ENCODE assay signal across 18 mouse cellular contexts in genomic region chr13:107598391-107598790, GRCm38 (mm10).
A peak's percentile ranks its signal among the peaks of the same experiment; 100 is the strongest.
DNase-seq lines count a peak whose midpoint lies in the region; ATAC-seq and TF ChIP-seq lines count a peak whose summit lies in the region.
"Had no signal": no experiment of that assay in that cellular context is flagged by ENCODE, and none has a peak within 500 bp of the region (broad histone marks: within the 10 kb centered on the region; RNA-seq: fewer than 3 reads in every experiment).

No protein-coding gene starts in this region.

- H3K4me1 ChIP-seq in heart, postnatal 0 days (ENCODE audit: control insufficient read depth, insufficient read depth) = 0 out of 2 replicates have a peak, but pooled peaks cover 8% of the 10 kb centered on the region
- H3K4me1 ChIP-seq in heart, adult 2 months (ENCODE audit: control insufficient read depth, insufficient read depth, low read length) = peaks cover 3% of the 10 kb centered on the region
- H3K4me1 ChIP-seq in neural tube, embryonic 15.5 days = peaks cover 17% of the 10 kb centered on the region
- peaks cover 21% of the 10 kb centered on the region for H3K4me1 ChIP-seq in heart, embryonic 12.5 days (replicated peaks)

- no peak for DNase-seq in heart, postnatal 0 days (ENCODE audit: low spot score)
- DNase-seq in heart, adult 2 months = no peak
- peak; percentile 37 for DNase-seq in neural tube, embryonic 10.5 days (ENCODE audit: extremely low spot score, low spot score)
- DNase-seq in embryo, embryonic 10.5 days (ENCODE audit: low spot score) = peak; percentile 64
- DNase-seq in spleen, postnatal 36 days (ENCODE audit: low spot score in 2 of 2) = no peak
- DNase-seq: cerebellum, adult 11-12 months; forebrain, postnatal 0 days; gastrocnemius, postnatal 14 days; lung, adult 18-20 months; right cerebral cortex, postnatal 14 days had no signal

- no peak overlapping the region for H3K4me2 ChIP-seq in heart, postnatal 0 days (ENCODE audit: low read depth, low read length)
- H3K4me2 ChIP-seq in neural tube, embryonic 15.5 days = no peak overlapping the region
- H3K4me2 ChIP-seq in heart, embryonic 12.5 days = no peak overlapping the region
- H3K4me2 ChIP-seq: heart, embryonic 13.5 days had no signal

- H3K79me2 ChIP-seq in heart, adult 2 months (replicated peaks; ENCODE audit: control insufficient read depth, insufficient read depth, low read length) = no peaks in the 10 kb centered on the region

- no peak for TF ChIP-seq POLR2A in heart, adult 2 months (IDR thresholded peaks at IDR 0.05; ENCODE audit: insufficient read depth, low read depth, low read length)

- no peak overlapping the region for H3K27ac ChIP-seq in heart, postnatal 0 days (ENCODE audit: low read depth)
- H3K27ac ChIP-seq in heart, adult 2 months = no peak overlapping the region
- no peak overlapping the region for H3K27ac ChIP-seq in neural tube, embryonic 15.5 days (replicated peaks)
- H3K27ac ChIP-seq in heart, embryonic 12.5 days (ENCODE audit: poor library complexity, severe bottlenecking) = no peak overlapping the region
- H3K27ac ChIP-seq: heart, embryonic 13.5 days; kidney, postnatal 0 days; layer of hippocampus, adult 2 months had no signal

- no peak for TF ChIP-seq EP300 in heart, postnatal 0 days (IDR thresholded peaks at IDR 0.05; ENCODE audit: low read depth)
- TF ChIP-seq EP300 in heart, adult 2 months (IDR thresholded peaks at IDR 0.05; ENCODE audit: insufficient read depth, low read depth, low read length) = no peak

- peak; percentile 44; the same call in 1 of the 2 replicates for ATAC-seq in heart, postnatal 0 days (ENCODE audit: insufficient read depth, low read depth)
- no peak for ATAC-seq in neural tube, embryonic 15.5 days (ENCODE audit: low FRiP score)
- ATAC-seq in heart, embryonic 12.5 days (ENCODE audit: insufficient number of reproducible peaks, low FRiP score) = no peak
- ATAC-seq: activated CD4-positive, CD25-positive, alpha-beta regulatory T cell, adult 4 months; CD4-positive, CD25-positive, alpha-beta regulatory T cell, adult 4 months; forebrain, postnatal 0 days; intestine, postnatal 0 days had no signal

- no peak overlapping the region for H3K9ac ChIP-seq in heart, postnatal 0 days (replicated peaks; ENCODE audit: low read depth, low read length)
- no peak overlapping the region for H3K9ac ChIP-seq in heart, adult 2 months (ENCODE audit: low read depth, low read length)
- no peak overlapping the region for H3K9ac ChIP-seq in neural tube, embryonic 15.5 days (replicated peaks)
- H3K9ac ChIP-seq in heart, embryonic 12.5 days = no peak overlapping the region
- H3K9ac ChIP-seq: forebrain, postnatal 0 days; heart, embryonic 13.5 days had no signal

- H3K36me3 ChIP-seq in heart, postnatal 0 days (replicated peaks; ENCODE audit: control insufficient read depth, insufficient read depth, low read length) = no peaks in the 10 kb centered on the region
- no peaks in the 10 kb centered on the region for H3K36me3 ChIP-seq in heart, adult 2 months (ENCODE audit: control insufficient read depth, insufficient read depth, low read length)
- H3K36me3 ChIP-seq in neural tube, embryonic 15.5 days = no peaks in the 10 kb centered on the region
- H3K36me3 ChIP-seq in heart, embryonic 12.5 days = no peaks in the 10 kb centered on the region
- H3K36me3 ChIP-seq: heart, embryonic 13.5 days had no signal

- no peak for TF ChIP-seq CTCF in heart, postnatal 0 days (IDR thresholded peaks at IDR 0.05; ENCODE audit: low read depth)
- no peak for TF ChIP-seq CTCF in heart, adult 2 months (IDR thresholded peaks at IDR 0.05)

- no peaks in the 10 kb centered on the region for H3K27me3 ChIP-seq in heart, postnatal 0 days (ENCODE audit: control insufficient read depth, insufficient read depth, low read length)
- no peaks in the 10 kb centered on the region for H3K27me3 ChIP-seq in heart, adult 2 months (ENCODE audit: control insufficient read depth, insufficient read depth, low read length)
- no peaks in the 10 kb centered on the region for H3K27me3 ChIP-seq in neural tube, embryonic 15.5 days (replicated peaks)
- no peaks in the 10 kb centered on the region for H3K27me3 ChIP-seq in heart, embryonic 12.5 days (replicated peaks)
- H3K27me3 ChIP-seq: heart, embryonic 13.5 days had no signal

- 35% methylated on average over 1 of the region's 1 CpGs for WGBS in heart, postnatal 0 days
- 28% methylated on average over 1 of the region's 1 CpGs for WGBS in heart, adult 2 months
- 31% methylated on average over 1 of the region's 1 CpGs for WGBS in neural tube, embryonic 15.5 days
- 45% methylated on average over 1 of the region's 1 CpGs for WGBS in heart, embryonic 12.5 days

- H3K9me3 ChIP-seq in heart, postnatal 0 days (replicated peaks; ENCODE audit: control insufficient read depth, low read length) = 0 out of 2 replicates have a peak, but pooled peaks cover under 1% of the 10 kb centered on the region
- no peaks in the 10 kb centered on the region for H3K9me3 ChIP-seq in neural tube, embryonic 15.5 days (replicated peaks)
- 0 out of 2 replicates have a peak, but pooled peaks cover under 1% of the 10 kb centered on the region for H3K9me3 ChIP-seq in heart, embryonic 12.5 days (replicated peaks)

- intact Hi-C loops in heart, adult 2 months (cut with DNase I) = no loop called here

- H3K4me3 ChIP-seq in heart, postnatal 0 days (ENCODE audit: low read depth, low read length) = no peak overlapping the region
- no peak overlapping the region for H3K4me3 ChIP-seq in heart, adult 2 months
- no peak overlapping the region for H3K4me3 ChIP-seq in neural tube, embryonic 15.5 days (replicated peaks)
- H3K4me3 ChIP-seq in heart, embryonic 12.5 days = no peak overlapping the region
- H3K4me3 ChIP-seq: heart, embryonic 13.5 days; layer of hippocampus, adult 2 months had no signal

Comparison
In these comparisons a context has a peak if more than half of its experiments do, and no peak if none do; other contexts are left out.
1. DNase-seq: peak in neural tube, embryonic 10.5 days (single experiment) and embryo, embryonic 10.5 days (single experiment); none in heart, postnatal 0 days (single experiment), heart, adult 2 months (0 of 2) and spleen, postnatal 36 days (0 of 2).